In the genomic region with DNA sequence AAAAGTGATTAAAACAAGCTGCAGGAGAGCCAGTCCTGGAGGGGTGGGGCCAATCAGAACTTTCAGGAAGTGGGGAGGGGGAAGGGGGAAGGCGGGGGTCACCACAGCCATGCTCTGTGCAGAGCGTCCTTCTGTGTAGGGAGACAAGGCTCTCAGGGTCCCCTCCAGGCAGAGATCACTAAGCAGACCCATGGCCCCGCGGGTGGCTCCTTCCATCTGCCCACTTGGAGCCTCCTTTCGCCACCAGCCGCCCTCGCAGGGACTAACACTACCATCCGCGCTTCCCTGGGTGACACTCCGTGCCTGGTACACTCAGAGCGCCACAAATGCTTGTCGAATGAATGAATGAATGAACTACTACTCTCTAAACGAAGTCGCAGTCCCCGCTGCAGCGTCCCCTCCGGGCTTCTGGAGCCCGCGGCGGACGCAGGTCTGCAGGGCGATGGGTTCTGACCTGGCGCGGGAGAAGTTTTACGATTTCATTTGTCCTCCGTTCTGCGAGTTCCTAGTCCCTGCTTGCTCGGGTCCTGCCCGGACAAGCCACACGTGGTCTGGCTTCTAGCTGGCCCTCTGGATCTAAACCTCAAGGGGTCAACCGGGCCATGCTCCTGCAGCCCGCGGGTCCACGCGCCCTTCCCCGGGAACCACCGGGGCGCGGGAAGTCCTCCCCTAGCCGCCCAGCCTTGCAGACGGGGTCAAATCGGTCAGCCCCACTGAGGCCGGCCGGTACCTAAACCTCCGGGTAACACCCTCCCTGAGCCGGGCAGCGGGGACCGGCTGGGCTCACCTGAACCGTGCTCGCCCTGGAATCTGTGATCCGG, we compare ENCODE assay signal across 8 mouse cellular contexts. TPM values are rescaled to one million over a fixed set of nuclear protein-coding genes. Genes with fewer than 3 reads are reported as not detected.
A peak's percentile ranks its signal among the peaks of the same experiment; 100 is the strongest.
DNase-seq lines count a peak whose midpoint lies in the region; ATAC-seq lines count a peak whose summit lies in the region.

No protein-coding gene starts in this region.

- peak overlapping the region; percentile 86 for H3K27ac ChIP-seq in heart, embryonic 12.5 days (ENCODE audit: poor library complexity, severe bottlenecking)
- peak overlapping the region; percentile 99 for H3K27ac ChIP-seq in limb, embryonic 12.5 days
- peak overlapping the region; percentile 88 for H3K27ac ChIP-seq in neural tube, embryonic 14.5 days (ENCODE audit: low read depth, low read length)

- no peak for ATAC-seq in heart, embryonic 12.5 days (ENCODE audit: insufficient number of reproducible peaks, low FRiP score)
- ATAC-seq in limb, embryonic 12.5 days (ENCODE audit: insufficient number of reproducible peaks, insufficient read depth, low FRiP score, low TSS enrichment, low read depth) = no peak
- ATAC-seq in neural tube, embryonic 14.5 days (ENCODE audit: low read depth) = no peak; the same call in 1 of the 2 replicates
- ATAC-seq in granulocyte monocyte progenitor cell, adult 5-6 weeks (replicated peaks; ENCODE audit: poor library complexity, severe bottlenecking) = no peak

- H3K36me3 ChIP-seq in heart, embryonic 12.5 days = no peaks in the 10 kb centered on the region
- H3K36me3 ChIP-seq in limb, embryonic 12.5 days = peaks cover 5% of the 10 kb centered on the region; the same call in 1 of the 2 replicates
- no peaks in the 10 kb centered on the region for H3K36me3 ChIP-seq in neural tube, embryonic 14.5 days (ENCODE audit: control insufficient read depth, insufficient read depth, low read length)

- no peaks in the 10 kb centered on the region for H3K9me3 ChIP-seq in heart, embryonic 12.5 days (replicated peaks)
- H3K9me3 ChIP-seq in limb, embryonic 12.5 days = no peaks in the 10 kb centered on the region
- no peaks in the 10 kb centered on the region for H3K9me3 ChIP-seq in neural tube, embryonic 14.5 days (ENCODE audit: control insufficient read depth, low read length)

- H3K4me3 ChIP-seq in heart, embryonic 12.5 days = peak overlapping the region; percentile 84
- peak overlapping the region; percentile 92 for H3K4me3 ChIP-seq in limb, embryonic 12.5 days (replicated peaks)
- H3K4me3 ChIP-seq in neural tube, embryonic 14.5 days (ENCODE audit: low read depth, low read length) = peak overlapping the region; percentile 73

- peak overlapping the region; percentile 96 for H3K9ac ChIP-seq in heart, embryonic 12.5 days
- H3K9ac ChIP-seq in limb, embryonic 12.5 days (replicated peaks) = peak overlapping the region; percentile 99
- H3K9ac ChIP-seq in neural tube, embryonic 14.5 days (replicated peaks; ENCODE audit: low read depth, low read length) = peak overlapping the region; percentile 87

- WGBS in heart, embryonic 12.5 days = under 1% methylated on average over 51 of the region's 51 CpGs
- WGBS in limb, embryonic 12.5 days = under 1% methylated on average over 51 of the region's 51 CpGs
- WGBS in neural tube, embryonic 14.5 days = under 1% methylated on average over 51 of the region's 51 CpGs

- H3K4me2 ChIP-seq in heart, embryonic 12.5 days = peak overlapping the region; percentile 83
- H3K4me2 ChIP-seq in limb, embryonic 12.5 days = peak overlapping the region; percentile 90
- peak overlapping the region; percentile 96 for H3K4me2 ChIP-seq in neural tube, embryonic 14.5 days (ENCODE audit: low read depth, low read length)

- DNase-seq in layer of hippocampus, adult 11-12 months (ENCODE audit: low spot score) = peak; percentile 24
- no peak for DNase-seq in layer of hippocampus, postnatal 14 days (ENCODE audit: low spot score in 2 of 2)
- peak; percentile 35 to 55 for DNase-seq in adrenal gland, postnatal 36 days
- DNase-seq in spleen, adult 18-20 months = no peak

- H3K4me1 ChIP-seq in heart, embryonic 12.5 days (replicated peaks) = peaks cover 55% of the 10 kb centered on the region
- H3K4me1 ChIP-seq in limb, embryonic 12.5 days (replicated peaks) = peaks cover 83% of the 10 kb centered on the region
- peaks cover 33% of the 10 kb centered on the region for H3K4me1 ChIP-seq in neural tube, embryonic 14.5 days (ENCODE audit: control insufficient read depth, insufficient read depth, low read length)

- H3K27me3 ChIP-seq in heart, embryonic 12.5 days (replicated peaks) = no peaks in the 10 kb centered on the region
- H3K27me3 ChIP-seq in limb, embryonic 12.5 days = no peaks in the 10 kb centered on the region
- H3K27me3 ChIP-seq in neural tube, embryonic 14.5 days (ENCODE audit: control insufficient read depth, insufficient read depth, low read length) = no peaks in the 10 kb centered on the region

RNA-seq across cellular contexts. Expression of gene Sulf2, which starts 1.4 kb away (rescaled TPM):
- 100 to 1,000 TPM; 198 to 202 TPM for total RNA-seq in layer of hippocampus, postnatal 14 days (2021)
- total RNA-seq in adrenal gland, postnatal 36 days (2021) = 100 to 1,000 TPM in 1 of 2 experiments, 10 to 100 TPM in 1; 51.6 to 117 TPM
- 136 and 137 TPM in 2 replicates for polyA plus RNA-seq in heart, embryonic 12.5 days (2016; fragmentation: Nextera tagmentation; extraction: Ambion mirVana)
- polyA plus RNA-seq in limb, embryonic 12.5 days (2016; fragmentation: Nextera tagmentation; extraction: Ambion mirVana) = 176 and 187 TPM in 2 replicates
- 134 and 141 TPM in 2 replicates for polyA plus RNA-seq in neural tube, embryonic 14.5 days (2014; fragmentation: Nextera tagmentation; extraction: Ambion mirVana)
- 0.26 and 1.1 TPM in 2 replicates for total RNA-seq in granulocyte monocyte progenitor cell, adult 5-6 weeks (2014; fragmentation: Nextera tagmentation)
- total RNA-seq in granulocyte monocyte progenitor cell, adult 5-6 weeks (2017) = 0.78 and 1.9 TPM in 2 replicates

Comparison
In these comparisons a context has a peak if more than half of its experiments do, and no peak if none do; other contexts are left out.
1. DNase-seq: peak in layer of hippocampus, adult 11-12 months (single experiment) and adrenal gland, postnatal 36 days (2 of 2); none in layer of hippocampus, postnatal 14 days (0 of 2) and spleen, adult 18-20 months (0 of 2).
2. RNA of gene Sulf2, which starts 1.4 kb away (total RNA-seq): 198 to 202 TPM in layer of hippocampus, postnatal 14 days and 51.6 to 117 TPM in adrenal gland, postnatal 36 days; 0.26 to 1.9 TPM in granulocyte monocyte progenitor cell, adult 5-6 weeks; every median in the first group is over 10 times any median in the second.
3. Peak in every context shown above with its lines, with median percentiles within 50 percentile points of each other: H3K27ac ChIP-seq, H3K4me2 ChIP-seq, H3K4me3 ChIP-seq and H3K9ac ChIP-seq.